Mouse (Mus musculus) embryonic facial prominence, embryonic 12.5 days (tissue): ENCODE measurements around the gene Dhcr24. TPM values are rescaled to one million over a fixed set of nuclear protein-coding genes. Genes with fewer than 3 reads are reported as not detected.
A peak's percentile ranks its signal among the peaks of the same experiment; 100 is the strongest.

Experiments used
- ATAC-seq: fragments of 200-750 bp; cut with Nextera tagmentation; 2 replicates; pipeline ENCODE4 v1.8.0; 2017; ENCODE audit not compliant: insufficient number of reproducible peaks, insufficient read depth, low FRiP score, low TSS enrichment
- H3K27ac ChIP-seq: fragments of 300-500 bp; sonication (generic); 2 replicates; pipeline ENCODE4 v1.5.1; 2016; ENCODE audit warnings: mild to moderate bottlenecking
- H3K27me3 ChIP-seq: fragments of 300-500 bp; sonication (generic); 2 replicates; pipeline ENCODE4 v1.6.1; 2016; ENCODE audit warnings: mild to moderate bottlenecking, moderate library complexity
- H3K36me3 ChIP-seq: fragments of 300-500 bp; sonication (generic); 2 replicates; pipeline ENCODE4 v1.6.1; 2016; ENCODE audit warnings: mild to moderate bottlenecking
- H3K4me1 ChIP-seq: fragments of 300-500 bp; sonication (generic); 2 replicates; pipeline ENCODE4 v1.6.1; 2016
- H3K4me2 ChIP-seq: fragments of 300-500 bp; sonication (generic); replicated peaks from 2 replicates; pipeline ENCODE4 v1.6.1; 2016; ENCODE audit warnings: mild to moderate bottlenecking, moderate library complexity
- H3K4me3 ChIP-seq: fragments of 300-500 bp; sonication (generic); 2 replicates; pipeline ENCODE4 v1.5.1; 2016; ENCODE audit warnings: mild to moderate bottlenecking
- H3K9ac ChIP-seq: fragments of 300-500 bp; sonication (generic); 2 replicates; pipeline ENCODE4 v1.6.1; 2016; ENCODE audit warnings: mild to moderate bottlenecking, moderate library complexity
- H3K9me3 ChIP-seq: fragments of 300-500 bp; sonication (generic); 2 replicates; pipeline ENCODE4 v1.6.1; 2016; ENCODE audit warnings: mild to moderate bottlenecking, moderate library complexity
- WGBS: fragments of 180-500 bp; shearing (Covaris S2); methylation state at CpG from one replicate; pipeline ENCODE4 v1.1.7; 2016; 5-methylcytosine and 5-hydroxymethylcytosine counted together
- polyA plus RNA-seq: library from polyadenylated mRNA; unstranded; fragments of >200 nt; fragmentation: Nextera tagmentation; extraction: Ambion mirVana; gene quantifications from 2 replicates; pipeline ENCODE4 v1.2.1, GENCODE M21; 2016

Dhcr24 gene
- 5.5 and 6.0 TPM in 2 replicates for polyA plus RNA-seq

GRCm38 (mm10) chr4:106560846-106561781 lies at the start of gene Dhcr24:
TSS of gene Dhcr24 (plus strand) at chr4:106561038.
- peak within 1 kb of the TSS; percentile 61 for H3K4me2 ChIP-seq
- peak within 1 kb of the TSS; percentile 85 for H3K9ac ChIP-seq
- no peaks in the 10 kb centered on the region for H3K27me3 ChIP-seq
- WGBS: under 1% methylated on average over 89 of the region's 89 CpGs
- peaks cover 31% of the 10 kb centered on the region for H3K4me1 ChIP-seq
- H3K36me3 ChIP-seq: peaks cover 22% of the 10 kb centered on the region
- no peaks in the 10 kb centered on the region for H3K9me3 ChIP-seq
- peak within 1 kb of the TSS; percentile 90 for H3K27ac ChIP-seq
- peak within 1 kb of the TSS; percentile 94 for H3K4me3 ChIP-seq
- peak; percentile 98 for ATAC-seq

GRCm38 (mm10) chr4:106514606-106515005 lies 46.2 kb upstream of the Dhcr24 start:
- no peak for ATAC-seq
- no peaks in the 10 kb centered on the region for H3K9me3 ChIP-seq
- WGBS: 81% methylated on average over 6 of the region's 6 CpGs
- no peak overlapping the region for H3K4me2 ChIP-seq
- no peaks in the 10 kb centered on the region for H3K4me1 ChIP-seq
- H3K36me3 ChIP-seq: no peaks in the 10 kb centered on the region
- 0 out of 2 replicates have a peak, but pooled peaks cover 2% of the 10 kb centered on the region for H3K27me3 ChIP-seq
- H3K9ac ChIP-seq: no peak overlapping the region
- no peak overlapping the region for H3K27ac ChIP-seq
- H3K4me3 ChIP-seq: no peak overlapping the region

GRCm38 (mm10) chr4:106522547-106522946 lies 38.3 kb upstream of the Dhcr24 start:
- Histone ChIP-seq H3K9ac (no peak overlapping the region), H3K9me3 (no peaks in the 10 kb centered on the region), H3K4me3 (no peak overlapping the region), H3K27me3 (no peaks in the 10 kb centered on the region), H3K4me2 (no peak overlapping the region), H3K36me3 (no peaks in the 10 kb centered on the region), H3K4me1 (no peaks in the 10 kb centered on the region), H3K27ac (no peak overlapping the region)
- WGBS: 67% methylated on average over 3 of the region's 3 CpGs
- ATAC-seq: no peak

GRCm38 (mm10) chr4:106524131-106524530 lies 36.7 kb upstream of the Dhcr24 start:
- Histone ChIP-seq H3K4me2 (no peak overlapping the region), H3K9ac (no peak overlapping the region), H3K27ac (no peak overlapping the region), H3K36me3 (no peaks in the 10 kb centered on the region), H3K9me3 (no peaks in the 10 kb centered on the region), H3K4me3 (no peak overlapping the region), H3K4me1 (no peaks in the 10 kb centered on the region), H3K27me3 (no peaks in the 10 kb centered on the region)
- ATAC-seq: no peak
- 72% methylated on average over 2 of the region's 2 CpGs for WGBS

GRCm38 (mm10) chr4:106525001-106525400 lies 35.8 kb upstream of the Dhcr24 start:
- 93% methylated on average over 2 of the region's 2 CpGs for WGBS
- H3K9me3 ChIP-seq: no peaks in the 10 kb centered on the region
- ATAC-seq: no peak

GRCm38 (mm10) chr4:106527856-106528547 lies 32.8 kb upstream of the Dhcr24 start:
- Histone ChIP-seq H3K9ac (no peak overlapping the region), H3K27ac (no peak overlapping the region), H3K4me3 (no peak overlapping the region), H3K4me1 (no peaks in the 10 kb centered on the region), H3K4me2 (no peak overlapping the region), H3K27me3 (no peaks in the 10 kb centered on the region), H3K9me3 (no peaks in the 10 kb centered on the region), H3K36me3 (no peaks in the 10 kb centered on the region)
- no peak for ATAC-seq
- 64% methylated on average over 7 of the region's 7 CpGs for WGBS

More at GRCm38 (mm10) chr4:106525001-106525400, 35.8 kb upstream of the Dhcr24 start:
- Histone ChIP-seq H3K27ac (no peak overlapping the region), H3K36me3 (no peaks in the 10 kb centered on the region), H3K4me1 (no peaks in the 10 kb centered on the region), H3K4me2 (no peak overlapping the region), H3K27me3 (no peaks in the 10 kb centered on the region), H3K4me3 (no peak overlapping the region), H3K9ac (no peak overlapping the region)

- no peak overlapping the region for H3K4me3 ChIP-seq
- ATAC-seq: 0 out of 2 replicates have a peak, but pooled peaks have one; percentile 86
Measured at GRCm38 (mm10) chr4:106529375-106530112, 31.3 kb upstream of the Dhcr24 start.

GRCm38 (mm10) chr4:106530113-106530482 lies 30.7 kb upstream of the Dhcr24 start:
- Histone ChIP-seq H3K27me3 (no peaks in the 10 kb centered on the region), H3K4me1 (no peaks in the 10 kb centered on the region), H3K4me3 (no peak overlapping the region), H3K9me3 (no peaks in the 10 kb centered on the region), H3K36me3 (no peaks in the 10 kb centered on the region), H3K27ac (no peak overlapping the region), H3K4me2 (no peak overlapping the region), H3K9ac (no peak overlapping the region)
- ATAC-seq: no peak
- WGBS: 65% methylated on average over 9 of the region's 9 CpGs

More at GRCm38 (mm10) chr4:106529375-106530112, 31.3 kb upstream of the Dhcr24 start:
- Histone ChIP-seq H3K27ac (no peak overlapping the region), H3K4me1 (no peaks in the 10 kb centered on the region), H3K27me3 (no peaks in the 10 kb centered on the region), H3K9me3 (no peaks in the 10 kb centered on the region), H3K4me2 (peak overlapping the region; percentile 41), H3K9ac (no peak overlapping the region), H3K36me3 (no peaks in the 10 kb centered on the region)
- 14% methylated on average over 17 of the region's 17 CpGs for WGBS

- H3K27me3 ChIP-seq: no peaks in the 10 kb centered on the region
- WGBS: 68% methylated on average over 7 of the region's 7 CpGs
- H3K36me3 ChIP-seq: no peaks in the 10 kb centered on the region
- ATAC-seq: no peak
- no peak overlapping the region for H3K4me2 ChIP-seq
- H3K4me3 ChIP-seq: no peak overlapping the region
- no peaks in the 10 kb centered on the region for H3K4me1 ChIP-seq
- H3K9me3 ChIP-seq: no peaks in the 10 kb centered on the region
- no peak overlapping the region for H3K27ac ChIP-seq
- H3K9ac ChIP-seq: no peak overlapping the region
Measured at GRCm38 (mm10) chr4:106533421-106534080, 27.3 kb upstream of the Dhcr24 start.

GRCm38 (mm10) chr4:106534256-106534655 lies 26.6 kb upstream of the Dhcr24 start:
- Histone ChIP-seq H3K9me3 (no peaks in the 10 kb centered on the region), H3K4me2 (no peak overlapping the region), H3K9ac (no peak overlapping the region), H3K4me1 (no peaks in the 10 kb centered on the region), H3K36me3 (no peaks in the 10 kb centered on the region), H3K4me3 (no peak overlapping the region), H3K27me3 (no peaks in the 10 kb centered on the region), H3K27ac (no peak overlapping the region)
- WGBS: 71% methylated on average over 7 of the region's 7 CpGs
- no peak for ATAC-seq

GRCm38 (mm10) chr4:106539756-106540155 lies 21.1 kb upstream of the Dhcr24 start:
- ATAC-seq: no peak
- no peaks in the 10 kb centered on the region for H3K4me1 ChIP-seq
- no peaks in the 10 kb centered on the region for H3K36me3 ChIP-seq
- H3K27ac ChIP-seq: no peak overlapping the region
- no peaks in the 10 kb centered on the region for H3K9me3 ChIP-seq
- H3K9ac ChIP-seq: no peak overlapping the region
- no peaks in the 10 kb centered on the region for H3K27me3 ChIP-seq
- no peak overlapping the region for H3K4me2 ChIP-seq
- 84% methylated on average over 5 of the region's 5 CpGs for WGBS
- H3K4me3 ChIP-seq: no peak overlapping the region
